Mouse (Mus musculus) G1E-ER4 (cell line): ENCODE data around the gene Olfr215. TPM values are rescaled to one million over a fixed set of nuclear protein-coding genes. Genes with fewer than 3 reads are reported as not detected.
"Not testable (repeated sequence)": the region's sequence is repeated elsewhere in the genome, so short reads cannot be mapped to it uniquely, and the experiment has no call there.

Experiments used
- GATA1 ChIP-seq: IDR thresholded peaks from one replicate; pipeline ENCODE4 v1.8.0; 2012; ENCODE audit warnings: low read length, inconsistent platforms
- polyA plus RNA-seq: library from polyadenylated mRNA; stranded (reverse); fragments of >175 nt; gene quantifications from 2 replicates; pipeline ENCODE4 v1.2.3, GENCODE M21; 2012

The Olfr215 gene
- polyA plus RNA-seq = not detected in 2 replicates

GRCm38 (mm10) chr6:116584095-116584494 lies at the start of gene Olfr215:
Gene Olfr215 (minus strand): TSS chr6:116584195.
- TF ChIP-seq GATA1 = no peak

DNA sequence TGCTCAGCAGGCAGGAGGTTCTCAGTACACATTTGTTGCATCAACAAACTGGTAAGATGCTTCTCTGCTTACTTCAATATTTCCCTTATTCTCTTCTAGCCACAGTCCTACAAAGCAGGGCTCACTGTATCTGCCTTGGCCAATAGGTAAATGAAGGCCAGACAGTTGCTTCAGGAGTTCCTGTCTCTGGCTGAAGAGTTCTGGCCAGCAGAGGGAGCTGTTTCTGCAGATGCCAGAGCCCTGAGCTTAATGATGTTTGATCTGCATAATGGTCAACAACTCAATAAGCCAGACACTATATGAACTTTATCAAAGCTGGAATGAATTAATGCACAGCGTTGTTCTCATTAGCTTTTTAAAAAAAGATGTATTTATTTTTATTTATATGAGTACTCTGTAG lies 48.1 kb upstream of the Olfr215 start:
- TF ChIP-seq GATA1 = no peak

DNA sequence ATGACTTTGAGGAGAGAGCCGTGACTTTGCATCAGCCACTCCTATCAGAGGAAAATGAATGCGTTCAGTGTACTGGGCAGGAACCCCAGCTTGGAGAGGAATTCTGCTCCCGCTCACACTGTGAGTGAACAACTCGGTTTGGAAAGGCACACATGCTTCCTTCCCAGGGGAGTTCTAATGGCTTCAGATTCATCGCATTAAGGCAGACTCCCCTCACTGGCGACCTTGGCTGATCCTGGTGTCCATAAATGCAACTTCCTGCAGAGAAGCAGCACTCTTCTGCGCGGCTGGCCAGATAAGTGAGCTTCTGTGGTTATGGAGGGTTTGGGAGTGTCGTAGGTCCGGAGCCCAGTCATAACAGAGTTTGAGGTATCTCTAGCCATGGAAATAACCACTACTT lies 45.8 kb upstream of the Olfr215 start:
- TF ChIP-seq GATA1 = no peak

DNA sequence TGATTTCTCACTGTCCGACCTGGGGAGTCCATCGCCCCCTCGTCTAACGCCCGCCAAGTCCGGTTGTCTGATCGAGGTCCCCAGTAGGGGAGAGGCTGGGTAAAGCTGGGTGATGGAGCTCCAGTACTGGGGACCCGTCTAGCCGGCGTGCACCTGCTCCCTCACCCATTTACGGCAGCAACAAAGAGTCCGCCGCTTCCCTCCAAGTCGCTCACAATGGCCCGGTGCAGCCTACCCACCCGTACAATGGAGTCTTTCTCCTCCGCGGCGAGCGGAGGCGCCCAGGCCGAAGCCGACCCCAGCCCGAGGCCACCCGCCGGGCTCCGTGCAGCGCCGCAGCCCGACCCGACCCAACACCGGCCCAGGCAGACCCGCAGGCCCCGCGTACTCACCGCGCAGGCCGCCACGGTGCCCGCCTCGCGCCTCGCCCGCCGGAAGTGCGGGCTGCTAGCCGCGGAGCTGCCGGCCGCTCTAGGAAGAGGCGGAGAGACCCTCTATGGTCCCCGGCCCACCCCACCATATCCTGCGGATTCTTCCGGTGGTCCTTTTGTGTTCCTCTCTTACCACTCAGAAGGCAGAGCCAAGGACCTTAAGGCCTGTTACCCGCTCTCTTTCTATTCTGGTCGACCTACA lies 44.7 kb upstream of the Olfr215 start, which contains the start of gene Zfp422:
TSS of gene Zfp422 (minus strand) at position 461 of the 633 bp plus-strand sequence.
- TF ChIP-seq GATA1 = no peak

- TF ChIP-seq GATA1 = no peak
Measured at GRCm38 (mm10) chr6:116628095-116628494, 44.1 kb upstream of the Olfr215 start.

DNA sequence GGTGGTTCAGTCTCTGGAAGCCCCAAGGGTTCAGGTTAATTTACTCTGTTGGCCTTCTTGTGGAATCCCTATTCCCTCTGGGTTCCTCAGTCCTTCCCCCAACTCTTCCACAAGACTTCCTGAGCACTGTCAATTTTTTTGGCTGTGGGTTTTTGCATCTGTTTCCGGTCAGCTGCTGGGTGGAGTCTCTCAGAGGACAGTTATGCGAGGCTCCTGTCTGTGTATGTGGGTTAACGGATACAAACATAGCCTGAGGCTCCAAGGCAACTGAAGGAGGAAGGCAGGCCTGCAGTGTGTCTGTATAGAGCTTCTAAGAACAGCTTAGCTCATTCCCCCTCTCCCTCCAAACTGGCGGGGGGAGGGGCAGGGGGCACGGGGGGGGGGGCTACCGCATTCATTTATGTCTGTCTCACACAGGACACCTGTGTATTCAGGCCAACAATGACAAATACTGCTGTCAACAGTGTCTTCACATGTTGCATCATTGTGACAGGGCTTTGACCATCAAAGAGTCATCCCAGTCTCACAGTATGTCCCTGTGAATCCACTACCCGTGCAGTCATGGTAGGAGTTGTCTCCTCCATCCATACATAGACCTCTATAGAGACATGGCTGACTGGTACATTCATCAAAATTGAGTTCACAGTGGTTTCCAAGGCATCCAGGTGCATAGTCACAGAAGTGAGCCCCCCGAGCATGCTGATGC lies 37.5 kb upstream of the Olfr215 start:
- no peak for TF ChIP-seq GATA1

DNA sequence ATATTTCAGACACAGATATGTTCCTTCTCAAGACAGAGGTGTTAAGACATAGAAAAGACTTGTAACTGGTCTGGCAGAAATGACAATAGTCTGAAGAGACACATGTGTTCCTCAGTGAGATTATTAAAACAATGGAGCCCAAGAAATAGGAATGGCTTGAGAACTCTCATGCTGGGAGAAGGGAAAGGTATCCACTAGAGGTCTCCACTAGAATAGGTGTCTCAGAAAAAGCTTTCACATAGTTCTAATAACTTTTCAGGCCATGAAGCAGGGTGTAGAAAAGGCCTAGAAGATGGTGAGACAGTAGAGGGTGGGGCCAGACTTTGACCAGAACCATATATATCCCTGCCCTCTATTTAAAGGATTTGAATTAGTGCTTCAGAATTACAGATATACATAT lies 34.1 kb upstream of the Olfr215 start:
- TF ChIP-seq GATA1 = no peak

DNA sequence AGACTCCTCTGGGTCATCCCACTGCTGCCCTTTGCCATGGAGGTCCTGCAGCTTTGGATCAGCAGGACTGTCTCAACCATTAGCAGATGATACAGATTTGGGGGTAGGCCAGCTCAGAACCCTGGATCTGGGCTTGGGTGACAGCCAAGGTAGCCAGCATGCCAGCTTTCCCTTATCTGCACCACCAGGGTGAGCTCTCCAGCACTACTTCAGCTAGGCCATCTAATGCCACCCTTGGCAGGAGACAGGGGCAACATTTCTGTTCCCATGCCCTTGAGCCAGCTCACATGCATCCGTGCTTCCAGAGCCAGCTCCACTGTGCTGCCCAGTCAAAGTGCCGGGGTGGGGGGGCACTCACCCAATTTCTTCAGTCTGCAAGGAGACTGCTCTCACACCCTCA lies 31.7 kb upstream of the Olfr215 start:
- no peak for TF ChIP-seq GATA1

DNA sequence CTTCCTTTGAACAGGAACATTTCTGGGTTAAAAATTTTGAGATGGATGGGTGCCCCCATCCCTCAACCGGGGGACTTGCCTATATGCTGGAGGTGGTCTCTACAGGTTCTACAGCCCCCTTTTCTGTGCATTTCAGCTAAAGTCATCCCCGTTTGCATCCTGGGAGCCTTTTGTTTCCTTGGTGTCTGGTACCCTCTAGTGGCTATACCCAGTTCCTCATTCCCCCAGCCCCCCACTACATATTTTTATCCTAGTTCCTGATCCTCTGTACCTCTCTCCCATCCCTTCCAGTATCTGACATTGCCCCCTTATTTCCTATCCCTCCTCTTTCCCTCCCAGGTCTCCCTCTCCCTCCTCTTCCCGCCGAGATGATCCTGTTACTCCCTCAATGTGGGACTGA lies 23.2 kb upstream of the Olfr215 start:
- no peak for TF ChIP-seq GATA1

- no peak for TF ChIP-seq GATA1
Measured at GRCm38 (mm10) chr6:116569834-116570233, 14.2 kb downstream of the Olfr215 start.

- TF ChIP-seq GATA1 = no peak
Measured at GRCm38 (mm10) chr6:116554952-116555351, 29.0 kb downstream of the Olfr215 start.

GRCm38 (mm10) chr6:116553935-116554334 lies 30.1 kb downstream of the Olfr215 start, which contains the start of gene Olfr214:
Gene Olfr214 (plus strand): TSS chr6:116554235.
- TF ChIP-seq GATA1 = no peak

DNA sequence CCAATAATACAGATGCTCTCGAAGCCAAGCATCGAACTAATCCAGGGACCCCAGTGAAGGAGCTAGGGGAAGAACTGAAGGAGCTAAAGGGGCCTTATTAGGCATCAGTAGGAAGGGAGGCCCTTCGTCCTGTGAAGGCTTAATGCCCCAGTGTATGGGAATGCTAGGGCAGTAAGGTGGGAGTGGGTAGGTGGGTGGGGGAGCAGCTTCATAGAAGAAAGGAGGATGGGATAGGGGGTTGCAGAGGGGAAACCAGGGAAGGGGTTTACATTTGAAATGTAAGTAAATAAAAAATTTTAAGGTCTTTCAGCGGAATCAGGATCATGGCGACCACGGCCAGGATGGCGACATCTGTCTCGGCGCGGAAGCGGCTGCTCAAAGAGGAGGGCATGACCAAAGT lies 33.2 kb downstream of the Olfr215 start, which contains the start of gene Gm5580:
TSS of gene Gm5580 (plus strand) at position 301 of the 400 bp plus-strand sequence.
- not testable (repeated sequence) for TF ChIP-seq GATA1

DNA sequence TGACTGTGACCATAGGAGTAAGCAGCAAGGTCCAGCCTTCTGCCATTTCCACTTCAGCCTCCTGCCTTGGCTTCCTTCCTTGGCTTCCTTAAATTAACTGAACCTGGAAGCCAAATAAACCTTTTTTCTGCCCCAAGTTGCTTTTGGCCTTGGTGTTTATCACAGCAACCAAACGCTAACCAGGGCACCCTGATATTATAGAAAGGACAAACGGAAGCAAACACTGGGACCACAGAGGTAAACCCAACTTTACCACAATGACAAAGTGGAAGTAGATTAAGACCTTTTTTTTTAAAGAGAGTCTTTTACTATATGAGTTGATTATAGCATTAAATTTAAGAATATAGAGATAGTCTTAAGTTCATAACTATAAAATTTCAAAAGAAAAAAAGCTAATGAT lies 41.5 kb downstream of the Olfr215 start:
- TF ChIP-seq GATA1 = no peak

- no peak for TF ChIP-seq GATA1
Measured at GRCm38 (mm10) chr6:116538156-116538555, 45.8 kb downstream of the Olfr215 start, which contains the start of gene Olfr213. Gene Olfr213 (plus strand): TSS chr6:116538456.

Other genes with a start within 250 kb of the Olfr215 start
- 9.5 and 13.7 TPM in 2 replicates for gene March8, start 246.2 kb downstream of the Olfr215 start, polyA plus RNA-seq
- 0.12 TPM in 2 replicates for gene Alox5, start 123.0 kb downstream of the Olfr215 start, polyA plus RNA-seq
- gene Olfr211, start 95.1 kb downstream of the Olfr215 start, polyA plus RNA-seq = not detected in 2 replicates
- gene Olfr212, start 77.7 kb downstream of the Olfr215 start, polyA plus RNA-seq = not detected in 2 replicates
- gene Olfr213, start 45.7 kb downstream of the Olfr215 start, polyA plus RNA-seq = not detected in 2 replicates
- 0.17 and 0.25 TPM in 2 replicates for gene Gm5580, start 33.1 kb downstream of the Olfr215 start, polyA plus RNA-seq
- not detected in 2 replicates for gene Olfr214, start 30.0 kb downstream of the Olfr215 start, polyA plus RNA-seq
- not detected in 2 replicates for gene Zfp422, start 44.8 kb upstream of the Olfr215 start, polyA plus RNA-seq
- gene Depp1, start 66.4 kb upstream of the Olfr215 start, polyA plus RNA-seq = not detected in 2 replicates
- not detected in 2 replicates for gene Rassf4, start 89.8 kb upstream of the Olfr215 start, polyA plus RNA-seq
- gene Tmem72, start 132.7 kb upstream of the Olfr215 start, polyA plus RNA-seq = under 0.01 TPM in 1 of 2 replicates, not detected in the other